Mouse (Mus musculus): Measurements from ENCODE around the gene Tango6. TPM values are rescaled to one million over a fixed set of nuclear protein-coding genes. Genes with fewer than 3 reads are reported as not detected.

The Tango6 gene
- polyA plus RNA-seq, 1 experiment = 6.9 TPM

- no peak for TF ChIP-seq POLR2A (IDR thresholded peaks at IDR 0.05; ENCODE audit: insufficient read length, low read depth)
- no peak for TF ChIP-seq MYOD1 (IDR thresholded peaks at IDR 0.05; ENCODE audit: control insufficient read depth in 1 of 3, insufficient read length in 2 of 3, low read depth in 2 of 3)
- TF ChIP-seq SRF (IDR thresholded peaks at IDR 0.05; ENCODE audit: control insufficient read depth, insufficient read length, low read depth) = no peak
- TF ChIP-seq CEBPB (IDR thresholded peaks at IDR 0.05; ENCODE audit: insufficient read depth, poor library complexity, severe bottlenecking) = no peak
- TF ChIP-seq MYOG (IDR thresholded peaks at IDR 0.05; ENCODE audit: control insufficient read depth in 1 of 3, insufficient read depth in 1 of 3, insufficient read length in 2 of 3, low read depth in 2 of 3) = no peak
- TF ChIP-seq TCF3 (IDR thresholded peaks at IDR 0.05; ENCODE audit: insufficient read length, low read depth) = no peak
- TF ChIP-seq TCF12 (IDR thresholded peaks at IDR 0.05; ENCODE audit: insufficient read depth, poor library complexity, severe bottlenecking) = no peak
- no peak for TF ChIP-seq REST (IDR thresholded peaks at IDR 0.05; ENCODE audit: insufficient read depth, insufficient read length)
- no peak for TF ChIP-seq E2F4 (IDR thresholded peaks at IDR 0.05; ENCODE audit: insufficient read depth)
- no peak for TF ChIP-seq USF1 (IDR thresholded peaks at IDR 0.05; ENCODE audit: low read depth)
- TF ChIP-seq MAX (IDR thresholded peaks at IDR 0.05; ENCODE audit: low read depth) = no peak
- TF ChIP-seq POLR2AphosphoS2 (IDR thresholded peaks at IDR 0.05; ENCODE audit: insufficient read length, low read depth) = no peak
- Histone ChIP-seq H3K27me3 (ENCODE audit: control insufficient read depth, insufficient read depth, insufficient read length) (no peaks in the 10 kb centered on the region), H3ac (ENCODE audit: control insufficient read depth, insufficient read length) (no peak overlapping the region), H3K4me3 (no peak overlapping the region), H3K36me3 (ENCODE audit: control insufficient read depth, insufficient read depth) (no peaks in the 10 kb centered on the region), H3K4me2 (ENCODE audit: low read depth) (no peak overlapping the region), H3K79me2 (ENCODE audit: control insufficient read depth, insufficient read depth) (no peaks in the 10 kb centered on the region)
Measured at GRCm38 (mm10) chr8:106820553-106821515, 138.0 kb downstream of the Tango6 start.

GRCm38 (mm10) chr8:106828921-106829320, 146.1 kb downstream of the Tango6 start:
- H3ac ChIP-seq (ENCODE audit: control insufficient read depth, insufficient read length) = no peak overlapping the region
- H3K36me3 ChIP-seq (ENCODE audit: control insufficient read depth, insufficient read depth) = no peaks in the 10 kb centered on the region
- TF ChIP-seq USF1 (IDR thresholded peaks at IDR 0.05; ENCODE audit: low read depth) (no peak), MAX (IDR thresholded peaks at IDR 0.05; ENCODE audit: low read depth) (no peak), MYOD1 (IDR thresholded peaks at IDR 0.05; ENCODE audit: control insufficient read depth in 1 of 3, insufficient read length in 2 of 3, low read depth in 2 of 3) (no peak), TCF12 (IDR thresholded peaks at IDR 0.05; ENCODE audit: insufficient read depth, poor library complexity, severe bottlenecking) (no peak), REST (IDR thresholded peaks at IDR 0.05; ENCODE audit: insufficient read depth, insufficient read length) (no peak), POLR2AphosphoS2 (IDR thresholded peaks at IDR 0.05; ENCODE audit: insufficient read length, low read depth) (no peak), E2F4 (IDR thresholded peaks at IDR 0.05; ENCODE audit: insufficient read depth) (no peak), POLR2A (IDR thresholded peaks at IDR 0.05; ENCODE audit: insufficient read length, low read depth) (no peak), CEBPB (IDR thresholded peaks at IDR 0.05; ENCODE audit: insufficient read depth, poor library complexity, severe bottlenecking) (no peak), SRF (IDR thresholded peaks at IDR 0.05; ENCODE audit: control insufficient read depth, insufficient read length, low read depth) (no peak), TCF3 (IDR thresholded peaks at IDR 0.05; ENCODE audit: insufficient read length, low read depth) (no peak), MYOG (IDR thresholded peaks at IDR 0.05; ENCODE audit: control insufficient read depth in 1 of 3, insufficient read depth in 1 of 3, insufficient read length in 2 of 3, low read depth in 2 of 3) (no peak)
- H3K4me2 ChIP-seq (ENCODE audit: low read depth) = no peak overlapping the region
- no peaks in the 10 kb centered on the region for H3K27me3 ChIP-seq (ENCODE audit: control insufficient read depth, insufficient read depth, insufficient read length)
- no peak overlapping the region for H3K4me3 ChIP-seq
- no peaks in the 10 kb centered on the region for H3K79me2 ChIP-seq (ENCODE audit: control insufficient read depth, insufficient read depth)

DNA sequence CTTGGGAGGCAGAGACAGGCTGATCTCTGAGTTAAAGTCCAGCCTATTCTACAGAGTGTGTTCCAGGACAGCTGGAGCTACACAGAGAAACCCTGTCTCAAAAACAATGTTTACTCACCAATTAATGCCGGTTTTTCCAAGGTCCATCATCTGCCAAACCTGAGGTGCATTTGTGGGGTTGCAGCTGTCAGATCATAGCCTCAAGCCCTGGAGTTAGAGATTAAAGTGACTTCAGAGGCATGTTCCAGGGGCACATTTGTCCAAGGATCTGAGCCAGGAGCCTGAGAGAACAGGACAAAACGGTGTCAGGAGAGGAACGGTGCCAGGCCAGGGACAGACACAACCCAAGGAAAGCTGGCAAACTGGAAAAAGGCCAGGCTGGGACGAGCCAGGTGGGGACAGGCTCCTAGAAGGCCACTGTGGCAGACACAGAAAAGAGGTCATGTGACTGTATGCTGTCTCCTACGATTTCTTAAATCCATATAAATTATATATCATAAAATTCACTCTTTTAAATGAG, 146.7 kb downstream of the Tango6 start:
- Histone ChIP-seq H3K79me2 (ENCODE audit: control insufficient read depth, insufficient read depth) (no peaks in the 10 kb centered on the region), H3K4me2 (ENCODE audit: low read depth) (no peak overlapping the region), H3K27me3 (ENCODE audit: control insufficient read depth, insufficient read depth, insufficient read length) (no peaks in the 10 kb centered on the region), H3ac (ENCODE audit: control insufficient read depth, insufficient read length) (no peak overlapping the region), H3K4me3 (no peak overlapping the region), H3K36me3 (ENCODE audit: control insufficient read depth, insufficient read depth) (no peaks in the 10 kb centered on the region)
- no peak for TF ChIP-seq USF1 (IDR thresholded peaks at IDR 0.05; ENCODE audit: low read depth)
- no peak for TF ChIP-seq TCF12 (IDR thresholded peaks at IDR 0.05; ENCODE audit: insufficient read depth, poor library complexity, severe bottlenecking)
- TF ChIP-seq SRF (IDR thresholded peaks at IDR 0.05; ENCODE audit: control insufficient read depth, insufficient read length, low read depth) = no peak
- no peak for TF ChIP-seq POLR2AphosphoS2 (IDR thresholded peaks at IDR 0.05; ENCODE audit: insufficient read length, low read depth)
- TF ChIP-seq POLR2A (IDR thresholded peaks at IDR 0.05; ENCODE audit: insufficient read length, low read depth) = no peak
- TF ChIP-seq MYOD1 (IDR thresholded peaks at IDR 0.05; ENCODE audit: control insufficient read depth in 1 of 3, insufficient read length in 2 of 3, low read depth in 2 of 3) = peak in 1 of 3 experiments; percentile 35
- TF ChIP-seq E2F4 (IDR thresholded peaks at IDR 0.05; ENCODE audit: insufficient read depth) = no peak
- no peak for TF ChIP-seq TCF3 (IDR thresholded peaks at IDR 0.05; ENCODE audit: insufficient read length, low read depth)
- peak in 1 of 3 experiments; percentile 32 for TF ChIP-seq MYOG (IDR thresholded peaks at IDR 0.05; ENCODE audit: control insufficient read depth in 1 of 3, insufficient read depth in 1 of 3, insufficient read length in 2 of 3, low read depth in 2 of 3)
- TF ChIP-seq MAX (IDR thresholded peaks at IDR 0.05; ENCODE audit: low read depth) = no peak
- TF ChIP-seq REST (IDR thresholded peaks at IDR 0.05; ENCODE audit: insufficient read depth, insufficient read length) = no peak
- no peak for TF ChIP-seq CEBPB (IDR thresholded peaks at IDR 0.05; ENCODE audit: insufficient read depth, poor library complexity, severe bottlenecking)

- Histone ChIP-seq H3K27me3 (ENCODE audit: control insufficient read depth, insufficient read depth, insufficient read length) (no peaks in the 10 kb centered on the region), H3K4me2 (ENCODE audit: low read depth) (no peak overlapping the region), H3K4me3 (no peak overlapping the region), H3K79me2 (ENCODE audit: control insufficient read depth, insufficient read depth) (no peaks in the 10 kb centered on the region), H3K36me3 (ENCODE audit: control insufficient read depth, insufficient read depth) (no peaks in the 10 kb centered on the region), H3ac (ENCODE audit: control insufficient read depth, insufficient read length) (no peak overlapping the region)
- no peak for TF ChIP-seq MAX (IDR thresholded peaks at IDR 0.05; ENCODE audit: low read depth)
- TF ChIP-seq CEBPB (IDR thresholded peaks at IDR 0.05; ENCODE audit: insufficient read depth, poor library complexity, severe bottlenecking) = no peak
- no peak for TF ChIP-seq TCF3 (IDR thresholded peaks at IDR 0.05; ENCODE audit: insufficient read length, low read depth)
- TF ChIP-seq POLR2A (IDR thresholded peaks at IDR 0.05; ENCODE audit: insufficient read length, low read depth) = no peak
- no peak for TF ChIP-seq USF1 (IDR thresholded peaks at IDR 0.05; ENCODE audit: low read depth)
- no peak for TF ChIP-seq TCF12 (IDR thresholded peaks at IDR 0.05; ENCODE audit: insufficient read depth, poor library complexity, severe bottlenecking)
- TF ChIP-seq MYOG (IDR thresholded peaks at IDR 0.05; ENCODE audit: control insufficient read depth in 1 of 3, insufficient read depth in 1 of 3, insufficient read length in 2 of 3, low read depth in 2 of 3) = no peak
- TF ChIP-seq REST (IDR thresholded peaks at IDR 0.05; ENCODE audit: insufficient read depth, insufficient read length) = no peak
- no peak for TF ChIP-seq MYOD1 (IDR thresholded peaks at IDR 0.05; ENCODE audit: control insufficient read depth in 1 of 3, insufficient read length in 2 of 3, low read depth in 2 of 3)
- TF ChIP-seq E2F4 (IDR thresholded peaks at IDR 0.05; ENCODE audit: insufficient read depth) = no peak
- TF ChIP-seq POLR2AphosphoS2 (IDR thresholded peaks at IDR 0.05; ENCODE audit: insufficient read length, low read depth) = no peak
- no peak for TF ChIP-seq SRF (IDR thresholded peaks at IDR 0.05; ENCODE audit: control insufficient read depth, insufficient read length, low read depth)
Measured at GRCm38 (mm10) chr8:106834899-106835298, 152.0 kb downstream of the Tango6 start.
